Mouse (Mus musculus) limb, embryonic 15.5 days (tissue): Measurements from ENCODE around the gene Aff3. TPM values are rescaled to one million over a fixed set of nuclear protein-coding genes. Genes with fewer than 3 reads are reported as not detected.

ENCODE experiments used
- ATAC-seq: fragments of 200-750 bp; cut with Nextera tagmentation; 2 replicates; pipeline ENCODE4 v1.8.0; 2017; ENCODE audit warnings: low read depth, moderate TSS enrichment; ENCODE audit not compliant: insufficient number of reproducible peaks, low FRiP score, low TSS enrichment
- H3K27ac ChIP-seq: fragments of 300-500 bp; sonication (generic); 2 replicates; pipeline ENCODE4 v1.5.1; 2015; ENCODE audit warnings: moderate library complexity, mild to moderate bottlenecking, inconsistent platforms
- H3K27me3 ChIP-seq: fragments of 300-500 bp; sonication (generic); 2 replicates; pipeline ENCODE4 v1.6.1; 2015; ENCODE audit warnings: inconsistent platforms
- H3K36me3 ChIP-seq: fragments of 300-500 bp; sonication (generic); 2 replicates; pipeline ENCODE4 v1.6.1; 2015; ENCODE audit warnings: inconsistent platforms
- H3K4me1 ChIP-seq: fragments of 300-500 bp; sonication (generic); 2 replicates; pipeline ENCODE4 v1.6.1; 2015; ENCODE audit warnings: inconsistent platforms
- H3K4me2 ChIP-seq: fragments of 300-500 bp; sonication (generic); 2 replicates; pipeline ENCODE4 v1.6.1; 2015; ENCODE audit warnings: mild to moderate bottlenecking, inconsistent platforms
- H3K4me3 ChIP-seq: fragments of 300-500 bp; sonication (generic); 2 replicates; pipeline ENCODE4 v1.5.1; 2015; ENCODE audit warnings: mild to moderate bottlenecking, inconsistent platforms
- H3K9ac ChIP-seq: fragments of 300-500 bp; sonication (generic); 2 replicates; pipeline ENCODE4 v1.6.1; 2015; ENCODE audit warnings: inconsistent platforms
- H3K9me3 ChIP-seq: fragments of 300-500 bp; sonication (generic); 2 replicates; pipeline ENCODE4 v1.6.1; 2016; ENCODE audit warnings: inconsistent platforms
- WGBS: fragments of 180-500 bp; shearing (Covaris S2); methylation state at CpG from one replicate; pipeline ENCODE4 v1.1.7; 2015; 5-methylcytosine and 5-hydroxymethylcytosine counted together
- polyA plus RNA-seq: library from polyadenylated mRNA; unstranded; fragments of >200 nt; fragmentation: Nextera tagmentation; extraction: Ambion mirVana; gene quantifications from 2 replicates; pipeline ENCODE4 v1.2.1, GENCODE M21; 2015

Gene Aff3
- polyA plus RNA-seq, 1 experiment from 2014 or later = 12.0 TPM

GRCm38 (mm10) chr1:38417196-38417595 lies 247.6 kb downstream of the Aff3 start:
- WGBS = 45% methylated on average over 12 of the region's 12 CpGs
- Histone ChIP-seq H3K4me3 (no peak overlapping the region), H3K36me3 (no peaks in the 10 kb centered on the region), H3K9ac (no peak overlapping the region), H3K27me3 (no peaks in the 10 kb centered on the region), H3K4me1 (peaks cover 7% of the 10 kb centered on the region), H3K4me2 (no peak overlapping the region), H3K9me3 (no peaks in the 10 kb centered on the region), H3K27ac (no peak overlapping the region)
- ATAC-seq = no peak

GRCm38 (mm10) chr1:38415511-38415910 lies 249.2 kb downstream of the Aff3 start:
- H3K9ac ChIP-seq = no peak overlapping the region
- no peaks in the 10 kb centered on the region for H3K9me3 ChIP-seq
- H3K36me3 ChIP-seq = no peaks in the 10 kb centered on the region
- no peak for ATAC-seq
- H3K4me3 ChIP-seq = no peak overlapping the region
- H3K27ac ChIP-seq = no peak overlapping the region
- no peaks in the 10 kb centered on the region for H3K27me3 ChIP-seq
- H3K4me1 ChIP-seq = peaks cover 8% of the 10 kb centered on the region
- H3K4me2 ChIP-seq = no peak overlapping the region
- WGBS = 90% methylated on average over 6 of the region's 6 CpGs

DNA sequence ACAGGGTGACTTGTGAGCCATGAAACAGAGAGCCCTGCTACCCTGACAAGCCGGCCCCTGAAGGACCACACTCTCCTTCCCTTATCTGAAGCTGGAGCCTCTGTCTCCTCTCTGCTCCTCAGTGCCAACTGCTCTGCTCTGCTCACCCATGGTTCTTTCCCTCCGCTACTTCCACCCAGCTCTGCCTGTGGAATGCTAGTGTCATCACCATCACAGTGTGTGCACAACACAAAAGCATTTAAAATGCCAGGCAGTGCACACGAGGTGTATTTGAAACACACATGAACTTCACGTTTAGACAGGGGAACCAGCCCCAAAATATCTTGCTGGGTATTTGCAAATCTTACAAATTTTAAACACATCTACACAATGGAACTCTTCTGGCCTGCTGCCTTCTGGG lies 253.6 kb downstream of the Aff3 start:
- 0 out of 2 replicates have a peak, but pooled peaks cover 6% of the 10 kb centered on the region for H3K4me1 ChIP-seq
- no peaks in the 10 kb centered on the region for H3K36me3 ChIP-seq
- H3K27me3 ChIP-seq = no peaks in the 10 kb centered on the region
- no peak overlapping the region for H3K4me3 ChIP-seq
- H3K9me3 ChIP-seq = no peaks in the 10 kb centered on the region
- H3K4me2 ChIP-seq = no peak overlapping the region
- no peak overlapping the region for H3K27ac ChIP-seq
- no peak overlapping the region for H3K9ac ChIP-seq
- no peak for ATAC-seq
- 64% methylated on average over 4 of the region's 4 CpGs for WGBS

GRCm38 (mm10) chr1:38410457-38410856 lies 254.3 kb downstream of the Aff3 start:
- WGBS = 45% methylated on average over 4 of the region's 4 CpGs
- Histone ChIP-seq H3K4me3 (no peak overlapping the region), H3K9ac (no peak overlapping the region), H3K9me3 (no peaks in the 10 kb centered on the region), H3K4me2 (no peak overlapping the region), H3K27me3 (no peaks in the 10 kb centered on the region), H3K36me3 (no peaks in the 10 kb centered on the region), H3K27ac (no peak overlapping the region), H3K4me1 (0 out of 2 replicates have a peak, but pooled peaks cover 6% of the 10 kb centered on the region)
- no peak for ATAC-seq

GRCm38 (mm10) chr1:38408241-38408640 lies 256.5 kb downstream of the Aff3 start:
- H3K36me3 ChIP-seq = no peaks in the 10 kb centered on the region
- no peaks in the 10 kb centered on the region for H3K9me3 ChIP-seq
- 0 out of 2 replicates have a peak, but pooled peaks cover 6% of the 10 kb centered on the region for H3K4me1 ChIP-seq
- H3K27ac ChIP-seq = no peak overlapping the region
- no peak overlapping the region for H3K9ac ChIP-seq
- WGBS = 67% methylated on average over 3 of the region's 3 CpGs
- no peaks in the 10 kb centered on the region for H3K27me3 ChIP-seq
- H3K4me2 ChIP-seq = no peak overlapping the region
- ATAC-seq = no peak
- H3K4me3 ChIP-seq = no peak overlapping the region

DNA sequence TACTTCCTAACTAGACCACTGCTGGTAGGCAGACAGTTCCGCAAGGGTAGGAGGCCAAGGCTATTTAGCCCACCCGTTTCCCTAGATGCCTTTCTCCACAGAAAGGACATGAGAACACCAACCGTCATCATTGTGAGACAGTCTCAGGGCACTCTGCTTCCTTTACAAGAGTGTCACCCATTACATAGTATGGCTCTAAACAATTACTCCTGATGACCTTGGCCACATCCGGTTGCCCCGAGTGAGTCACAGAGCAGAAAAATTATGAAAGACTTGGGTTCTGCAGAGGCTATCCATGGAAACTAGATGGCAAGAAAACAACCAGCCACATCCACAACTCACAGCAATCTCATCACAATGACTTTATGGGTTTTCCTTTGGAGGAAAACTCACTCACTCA lies 261.0 kb downstream of the Aff3 start:
- WGBS = 84% methylated on average over 5 of the region's 5 CpGs

DNA sequence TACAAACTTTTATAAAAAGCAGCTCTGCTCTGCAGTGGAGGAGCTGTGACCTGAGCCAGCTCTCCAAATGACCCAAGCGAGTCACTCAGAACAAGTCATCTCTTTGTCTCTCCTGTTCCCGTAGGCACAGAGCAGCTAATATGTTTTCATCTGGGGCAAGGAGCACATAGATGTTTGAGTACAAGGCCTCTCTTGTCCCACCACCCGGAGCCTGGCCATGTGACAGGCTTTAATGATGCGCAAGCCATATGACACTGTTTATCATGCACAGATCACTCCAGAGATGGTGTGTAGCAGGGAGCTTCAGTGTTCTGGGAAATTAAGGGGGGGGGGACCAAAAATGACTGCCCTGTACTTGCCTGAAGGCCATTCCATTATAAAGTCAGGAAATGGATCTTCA lies 262.9 kb downstream of the Aff3 start:
- Histone ChIP-seq H3K4me1 (peaks cover 13% of the 10 kb centered on the region; the same call in 1 of the 2 replicates), H3K36me3 (no peaks in the 10 kb centered on the region), H3K9ac (no peak overlapping the region), H3K4me2 (no peak overlapping the region), H3K27me3 (no peaks in the 10 kb centered on the region), H3K4me3 (no peak overlapping the region), H3K27ac (no peak overlapping the region), H3K9me3 (no peaks in the 10 kb centered on the region)
- WGBS = 70% methylated on average over 4 of the region's 4 CpGs
- no peak for ATAC-seq

More for the DNA sequence above, 261.0 kb downstream of the Aff3 start:
- Histone ChIP-seq H3K36me3 (no peaks in the 10 kb centered on the region), H3K27ac (no peak overlapping the region), H3K4me3 (no peak overlapping the region), H3K4me2 (no peak overlapping the region), H3K27me3 (no peaks in the 10 kb centered on the region), H3K4me1 (peaks cover 11% of the 10 kb centered on the region; the same call in 1 of the 2 replicates), H3K9me3 (no peaks in the 10 kb centered on the region), H3K9ac (no peak overlapping the region)
- no peak for ATAC-seq

DNA sequence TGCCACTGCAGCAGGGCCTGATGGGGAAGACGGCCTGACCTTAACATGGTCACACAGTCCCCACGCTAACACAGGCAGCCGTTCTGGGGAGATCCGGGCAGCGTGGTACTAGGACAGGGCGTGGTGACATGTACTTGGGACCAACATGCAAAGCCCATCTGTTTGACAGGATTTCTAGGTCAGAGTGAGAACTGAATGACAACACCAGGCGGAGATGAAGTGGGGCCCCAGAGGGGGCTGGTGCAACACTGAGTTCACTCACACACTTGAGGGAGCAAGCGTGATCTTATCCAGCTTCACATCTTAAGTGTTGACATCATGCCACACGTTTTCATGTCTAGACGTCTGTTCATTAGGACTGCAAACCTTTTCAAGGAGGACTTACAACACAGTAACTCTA lies 265.5 kb downstream of the Aff3 start:
- H3K27ac ChIP-seq = no peak overlapping the region
- no peaks in the 10 kb centered on the region for H3K36me3 ChIP-seq
- H3K4me1 ChIP-seq = peaks cover 25% of the 10 kb centered on the region
- no peak for ATAC-seq
- no peak overlapping the region for H3K4me3 ChIP-seq
- no peak overlapping the region for H3K9ac ChIP-seq
- no peak overlapping the region for H3K4me2 ChIP-seq
- H3K27me3 ChIP-seq = no peaks in the 10 kb centered on the region
- no peaks in the 10 kb centered on the region for H3K9me3 ChIP-seq
- 74% methylated on average over 10 of the region's 10 CpGs for WGBS

DNA sequence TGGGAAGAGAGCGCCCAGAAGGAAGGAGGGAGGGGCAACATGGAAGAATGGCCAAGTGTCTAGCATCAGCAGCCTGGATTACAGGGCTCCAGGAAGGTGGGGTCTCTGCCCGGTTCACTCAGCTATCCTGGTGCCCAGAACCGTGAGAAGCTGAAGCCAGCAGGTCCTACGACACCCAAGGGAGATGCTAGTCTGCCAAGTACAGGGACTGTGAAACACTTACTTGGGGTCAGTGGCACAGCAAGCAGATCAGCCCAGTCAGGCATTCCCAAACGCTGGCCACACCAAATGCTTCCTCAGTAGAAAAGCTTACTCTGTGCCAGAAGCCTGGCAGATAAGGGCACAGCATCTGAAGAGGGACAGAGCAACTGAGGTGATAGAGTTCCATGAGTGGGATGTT lies 266.2 kb downstream of the Aff3 start:
- no peak overlapping the region for H3K9ac ChIP-seq
- H3K27ac ChIP-seq = no peak overlapping the region
- 63% methylated on average over 5 of the region's 5 CpGs for WGBS
- H3K9me3 ChIP-seq = no peaks in the 10 kb centered on the region
- H3K27me3 ChIP-seq = no peaks in the 10 kb centered on the region
- ATAC-seq = no peak
- peaks cover 27% of the 10 kb centered on the region for H3K4me1 ChIP-seq
- no peaks in the 10 kb centered on the region for H3K36me3 ChIP-seq
- no peak overlapping the region for H3K4me2 ChIP-seq
- H3K4me3 ChIP-seq = no peak overlapping the region

DNA sequence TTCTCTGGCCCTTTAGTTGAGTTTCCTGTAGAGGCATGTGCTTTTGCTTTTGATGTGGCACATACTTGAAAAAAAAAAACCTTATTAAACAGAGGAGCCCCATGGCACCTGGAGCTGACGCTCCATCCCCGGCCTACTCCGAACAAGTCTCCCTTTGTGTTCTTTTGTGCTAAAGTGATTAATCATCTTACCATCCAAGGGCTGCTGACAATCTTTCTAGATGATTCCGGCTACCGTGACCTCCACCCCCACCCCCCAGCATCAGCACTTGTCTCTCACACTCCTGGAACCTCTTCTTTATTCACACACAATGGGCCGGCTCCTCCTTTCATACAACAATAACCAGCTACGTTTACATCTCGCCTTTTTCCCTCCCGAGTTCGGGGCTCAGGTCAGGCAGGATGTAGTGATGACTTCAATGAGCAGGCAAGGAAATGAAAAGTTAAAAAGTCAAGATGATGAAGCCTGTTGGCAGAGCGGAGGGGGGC lies 269.5 kb downstream of the Aff3 start:
- Histone ChIP-seq H3K4me2 (no peak overlapping the region), H3K36me3 (no peaks in the 10 kb centered on the region), H3K4me1 (peaks cover 30% of the 10 kb centered on the region), H3K27me3 (no peaks in the 10 kb centered on the region), H3K9ac (no peak overlapping the region), H3K9me3 (no peaks in the 10 kb centered on the region), H3K4me3 (no peak overlapping the region), H3K27ac (no peak overlapping the region)
- no peak for ATAC-seq
- 51% methylated on average over 11 of the region's 11 CpGs for WGBS

DNA sequence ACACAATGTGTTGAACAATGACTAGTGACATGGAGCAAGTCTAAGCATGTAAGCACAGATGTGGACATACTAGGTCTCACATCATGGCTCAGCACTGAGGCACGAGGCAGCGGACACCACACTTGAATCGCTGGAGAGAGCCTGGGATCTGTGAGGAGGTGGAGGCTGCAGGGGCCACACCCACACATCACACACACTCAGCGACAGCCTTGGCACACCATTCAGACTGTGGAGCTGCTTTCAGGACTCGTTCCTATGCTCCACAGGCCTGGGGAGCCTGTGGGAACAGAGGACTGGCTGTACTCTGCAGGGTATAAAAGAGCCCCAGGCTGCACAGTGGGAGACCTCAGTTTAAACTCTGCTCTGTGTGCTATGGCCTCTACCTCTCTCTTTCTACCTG lies 270.3 kb downstream of the Aff3 start:
- H3K36me3 ChIP-seq = no peaks in the 10 kb centered on the region
- no peak overlapping the region for H3K4me3 ChIP-seq
- peaks cover 30% of the 10 kb centered on the region for H3K4me1 ChIP-seq
- no peak for ATAC-seq
- H3K9ac ChIP-seq = no peak overlapping the region
- no peaks in the 10 kb centered on the region for H3K27me3 ChIP-seq
- WGBS = 27% methylated on average over 5 of the region's 5 CpGs
- no peaks in the 10 kb centered on the region for H3K9me3 ChIP-seq
- no peak overlapping the region for H3K4me2 ChIP-seq
- no peak overlapping the region for H3K27ac ChIP-seq

GRCm38 (mm10) chr1:38393516-38393915 lies 271.2 kb downstream of the Aff3 start:
- Histone ChIP-seq H3K9me3 (no peaks in the 10 kb centered on the region), H3K4me2 (no peak overlapping the region), H3K4me1 (peaks cover 26% of the 10 kb centered on the region), H3K9ac (no peak overlapping the region), H3K27me3 (no peaks in the 10 kb centered on the region), H3K4me3 (no peak overlapping the region), H3K36me3 (no peaks in the 10 kb centered on the region), H3K27ac (no peak overlapping the region)
- 36% methylated on average over 6 of the region's 6 CpGs for WGBS
- ATAC-seq = no peak

DNA sequence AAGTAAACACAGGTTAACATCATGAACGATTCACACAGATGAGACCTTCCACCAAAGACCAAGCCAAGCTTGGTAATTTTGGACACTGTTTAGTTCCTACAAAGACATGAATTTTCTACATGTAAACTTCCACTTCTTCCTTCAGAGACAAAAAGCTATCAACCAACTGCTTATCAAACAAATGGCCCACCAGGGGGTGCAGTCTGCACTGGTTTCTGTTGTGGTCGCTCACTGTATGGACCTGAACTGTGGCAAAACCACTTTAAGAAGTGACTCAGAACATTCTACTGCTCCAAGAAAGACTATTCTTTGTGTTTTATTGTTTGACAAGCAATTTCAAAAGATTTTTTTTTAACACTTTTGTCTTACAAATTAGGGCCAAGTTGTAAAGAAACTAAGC lies 271.8 kb downstream of the Aff3 start:
- no peak overlapping the region for H3K27ac ChIP-seq
- H3K9ac ChIP-seq = no peak overlapping the region
- WGBS = 44% methylated on average over 2 of the region's 2 CpGs
- H3K27me3 ChIP-seq = no peaks in the 10 kb centered on the region
- H3K4me3 ChIP-seq = no peak overlapping the region
- no peaks in the 10 kb centered on the region for H3K36me3 ChIP-seq
- no peak overlapping the region for H3K4me2 ChIP-seq
- peaks cover 26% of the 10 kb centered on the region for H3K4me1 ChIP-seq
- H3K9me3 ChIP-seq = no peaks in the 10 kb centered on the region
- ATAC-seq = no peak
